8 mouse cellular contexts compared by ENCODE assay signal in genomic region chr4:45730862-45731831, GRCm38 (mm10).
DNase-seq lines count a peak whose midpoint lies in the region; ATAC-seq and TF ChIP-seq lines count a peak whose summit lies in the region.

No protein-coding gene starts in this region.

- 55% methylated on average over 14 of the region's 14 CpGs for WGBS in cerebellum, adult 2 months
- WGBS in forebrain, embryonic 10.5 days = 31% methylated on average over 14 of the region's 14 CpGs
- WGBS in limb, embryonic 11.5 days = 17% methylated on average over 14 of the region's 14 CpGs

- no peak overlapping the region for H3K4me2 ChIP-seq in limb, embryonic 11.5 days (ENCODE audit: low read depth, severe bottlenecking)

- no peak for TF ChIP-seq POLR2A in cerebellum, adult 2 months (IDR thresholded peaks at IDR 0.05; ENCODE audit: borderline replicate concordance, insufficient read depth, low read length)

- H3K9me3 ChIP-seq in E14TG2a.4 (ENCODE audit: low read length) = peaks cover 16% of the 10 kb centered on the region
- no peaks in the 10 kb centered on the region for H3K9me3 ChIP-seq in forebrain, embryonic 10.5 days
- H3K9me3 ChIP-seq in limb, embryonic 11.5 days (ENCODE audit: control insufficient read depth, low read length) = no peaks in the 10 kb centered on the region

- H3K4me3 ChIP-seq in cerebellum, adult 2 months (replicated peaks; ENCODE audit: insufficient read depth, low read depth, low read length) = no peak overlapping the region
- H3K4me3 ChIP-seq in E14TG2a.4 (replicated peaks; ENCODE audit: low read length) = no peak overlapping the region
- H3K4me3 ChIP-seq in forebrain, embryonic 10.5 days = no peak overlapping the region
- H3K4me3 ChIP-seq in limb, embryonic 11.5 days (ENCODE audit: low read depth, low read length) = no peak overlapping the region

- peak in 1 of 2 experiments; percentile 21 for DNase-seq in cerebellum, adult 2 months
- no peak for DNase-seq in cerebellum, adult 11 months
- peak; percentile 34 for DNase-seq in forebrain, embryonic 10.5 days (ENCODE audit: extremely low spot score, low spot score)
- peak; percentile 68 for DNase-seq in limb, embryonic 11.5 days (ENCODE audit: low spot score)
- DNase-seq in splenic B cell, adult 2 months (ENCODE audit: low read depth, low spot score) = peak; percentile 33
- DNase-seq in gastrocnemius, adult 8-10 months (ENCODE audit: low spot score in 2 of 2) = no peak

- no peaks in the 10 kb centered on the region for H3K36me3 ChIP-seq in E14TG2a.4 (ENCODE audit: insufficient read depth, low read length)
- no peaks in the 10 kb centered on the region for H3K36me3 ChIP-seq in forebrain, embryonic 10.5 days (replicated peaks)
- no peaks in the 10 kb centered on the region for H3K36me3 ChIP-seq in limb, embryonic 11.5 days (ENCODE audit: control insufficient read depth, insufficient read depth, low read length)
- no peaks in the 10 kb centered on the region for H3K36me3 ChIP-seq in splenic B cell, adult 2 months (ENCODE audit: control insufficient read depth, insufficient read depth, low read length, poor library complexity, severe bottlenecking)

- H3K4me1 ChIP-seq in cerebellum, adult 2 months (ENCODE audit: control insufficient read depth, insufficient read depth, low read length) = no peaks in the 10 kb centered on the region; the same call in 1 of the 2 replicates
- H3K4me1 ChIP-seq in E14TG2a.4 (replicated peaks; ENCODE audit: low read depth, low read length) = peaks cover 14% of the 10 kb centered on the region; the same call in 1 of the 2 replicates
- H3K4me1 ChIP-seq in forebrain, embryonic 10.5 days = peaks cover 47% of the 10 kb centered on the region
- peaks cover 10% of the 10 kb centered on the region; the same call in 1 of the 2 replicates for H3K4me1 ChIP-seq in limb, embryonic 11.5 days (ENCODE audit: control insufficient read depth, insufficient read depth, low read length)

- no peak overlapping the region for H3K27ac ChIP-seq in cerebellum, adult 2 months (ENCODE audit: insufficient read depth, low read length)
- H3K27ac ChIP-seq in forebrain, embryonic 10.5 days = 0 out of 2 replicates have a peak overlapping the region, but pooled peaks have one; percentile 26
- H3K27ac ChIP-seq in limb, embryonic 11.5 days (replicated peaks; ENCODE audit: low read depth, low read length) = peak overlapping the region; percentile 68

- TF ChIP-seq CTCF in cerebellum, adult 2 months (IDR thresholded peaks at IDR 0.05; ENCODE audit: borderline replicate concordance, insufficient read depth, low read depth, low read length) = peak; percentile 66
- TF ChIP-seq CTCF in E14TG2a.4 (conservative IDR thresholded peaks at IDR 0.05; ENCODE audit: low read length) = peak; percentile 11

- no peak overlapping the region for H3K9ac ChIP-seq in limb, embryonic 11.5 days (ENCODE audit: low read length)

- peak; percentile 65; the same call in 1 of the 2 replicates for ATAC-seq in limb, embryonic 11.5 days (ENCODE audit: insufficient number of reproducible peaks, low FRiP score, low TSS enrichment, low read depth)
- ATAC-seq in monocyte, adult 5-6 weeks (replicated peaks; ENCODE audit: insufficient number of reproducible peaks, low FRiP score, low TSS enrichment, poor library complexity, severe bottlenecking) = no peak

- H3K27me3 ChIP-seq in cerebellum, adult 2 months (ENCODE audit: control insufficient read depth, insufficient read depth, low read length) = no peaks in the 10 kb centered on the region
- H3K27me3 ChIP-seq in E14TG2a.4 (ENCODE audit: insufficient read depth, low read length) = peaks cover 8% of the 10 kb centered on the region; the same call in 1 of the 2 replicates
- H3K27me3 ChIP-seq in forebrain, embryonic 10.5 days (ENCODE audit: poor library complexity, severe bottlenecking) = peaks cover 17% of the 10 kb centered on the region; the same call in 1 of the 2 replicates
- no peaks in the 10 kb centered on the region for H3K27me3 ChIP-seq in limb, embryonic 11.5 days (ENCODE audit: control insufficient read depth, insufficient read depth, low read length)
- no peaks in the 10 kb centered on the region for H3K27me3 ChIP-seq in splenic B cell, adult 2 months (ENCODE audit: control insufficient read depth, insufficient read depth, low read length, poor library complexity, severe bottlenecking)

Comparison
In these comparisons a context has a peak if more than half of its experiments do, and no peak if none do; other contexts are left out.
1. DNase-seq: peak in forebrain, embryonic 10.5 days (single experiment), limb, embryonic 11.5 days (single experiment) and splenic B cell, adult 2 months (single experiment); none in cerebellum, adult 11 months (single experiment) and gastrocnemius, adult 8-10 months (0 of 2).